Mouse (Mus musculus): ENCODE measurements around the gene Gk5. TPM values are rescaled to one million over a fixed set of nuclear protein-coding genes. Genes with fewer than 3 reads are reported as not detected.

Gene Gk5
- polyA plus RNA-seq (2015; fragmentation: Nextera tagmentation; extraction: Ambion mirVana), result 2.3 and 3.2 TPM in 2 replicates

DNA sequence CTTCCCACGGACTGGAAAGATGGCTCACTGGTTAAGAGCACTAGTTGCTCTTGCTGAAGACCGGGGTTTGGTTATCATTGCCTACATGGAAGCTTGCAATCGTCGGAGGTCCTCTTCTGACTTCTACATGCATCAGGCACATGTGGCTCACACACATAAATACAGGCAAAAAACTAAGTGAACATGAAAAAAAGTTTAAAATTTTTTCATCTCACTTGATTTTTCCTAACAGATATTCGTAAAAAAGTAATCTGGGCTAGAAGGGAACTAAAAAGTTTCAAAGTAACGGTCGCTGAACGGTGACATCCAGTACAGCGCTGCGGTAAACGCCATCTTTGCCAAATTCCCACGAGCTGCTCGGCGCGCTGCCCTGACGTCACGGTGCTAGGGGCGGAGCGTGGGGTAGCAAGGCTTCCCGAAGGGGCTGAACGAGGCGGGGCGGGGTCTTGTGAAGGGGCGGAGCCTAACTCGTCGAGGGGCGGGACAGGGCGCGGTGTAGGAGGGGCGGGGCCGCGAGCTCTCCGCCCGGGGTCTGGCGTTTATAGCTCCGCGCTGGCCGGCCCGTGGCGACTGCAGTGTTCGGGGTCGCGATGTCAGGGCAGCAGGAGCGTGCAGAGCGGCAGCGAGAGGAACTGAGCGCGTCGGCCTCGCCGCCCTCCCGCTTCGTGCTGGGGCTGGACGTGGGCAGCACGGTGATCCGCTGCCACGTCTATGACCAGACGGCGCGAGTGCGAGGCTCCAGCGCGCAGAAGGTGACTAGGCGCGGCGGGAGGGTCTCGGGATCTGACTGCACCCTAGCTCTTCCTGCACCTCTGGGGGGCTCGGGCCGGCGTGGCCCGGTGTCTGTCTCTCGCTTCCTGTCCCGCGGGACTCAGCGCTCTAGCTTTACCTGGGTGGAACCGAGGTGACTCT lies at the start of gene Gk5:
Gk5 (plus strand) TSS at position 502 of the 912 bp plus-strand sequence.

DNA sequence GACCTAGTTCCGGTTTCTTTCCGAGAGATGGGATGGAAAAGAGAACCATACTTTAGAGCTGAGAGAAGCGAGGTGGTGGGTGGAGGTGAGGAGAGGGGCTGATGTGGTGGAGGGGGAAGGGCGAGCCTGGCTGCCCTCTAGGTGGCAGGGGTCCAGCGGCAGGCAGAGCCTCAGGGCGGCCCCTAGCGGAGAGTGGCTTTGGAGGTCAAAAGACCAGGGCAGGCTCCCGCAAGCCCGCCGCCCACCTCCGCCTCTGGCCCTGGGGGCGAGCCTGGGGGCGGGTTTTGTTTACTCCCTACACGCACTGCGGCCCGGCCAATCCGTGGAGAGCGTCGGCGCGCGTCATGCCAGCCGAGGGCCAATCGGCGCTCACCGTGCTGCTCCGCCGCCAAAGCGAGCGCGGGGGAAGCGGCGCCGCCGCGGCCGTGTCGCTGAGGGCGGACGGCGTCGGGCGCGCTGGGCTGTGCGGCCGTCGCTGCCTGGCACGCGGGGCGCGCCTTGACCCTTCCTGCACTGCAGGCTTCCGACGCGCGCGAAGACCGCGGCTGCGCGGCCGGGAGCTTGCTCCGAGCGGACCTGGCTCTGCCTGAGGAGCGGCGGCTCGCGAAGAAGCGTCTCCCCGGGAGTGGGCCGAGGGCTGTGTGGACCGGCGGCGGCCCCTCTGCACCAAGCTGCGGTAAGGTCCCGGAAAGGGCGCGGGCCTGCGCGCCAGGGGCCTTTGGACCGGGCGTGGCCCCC lies 76.9 kb downstream of the Gk5 start, which contains the start of gene Tfdp2:
Tfdp2 (plus strand) TSS at position 391 of the 738 bp plus-strand sequence.

Other genes starting within 250 kb of the Gk5 start
- gene Xrn1, start 164.6 kb upstream of the Gk5 start, polyA plus RNA-seq (2015; fragmentation: Nextera tagmentation; extraction: Ambion mirVana), result 13.5 and 13.7 TPM in 2 replicates
- 13.1 and 14.6 TPM in 2 replicates for gene Tfdp2, start 76.9 kb downstream of the Gk5 start, polyA plus RNA-seq (2015; fragmentation: Nextera tagmentation; extraction: Ambion mirVana)
- 187 and 216 TPM in 2 replicates for gene Atp1b3, start 245.1 kb downstream of the Gk5 start, polyA plus RNA-seq (2015; fragmentation: Nextera tagmentation; extraction: Ambion mirVana)

All from neural tube, postnatal 0 days (tissue).